Mouse (Mus musculus) frontal cortex, postnatal 10 days (tissue): ENCODE measurements at regions not wholly inside any gene's neighbourhood (a gene's known extent, or its start where the extent isn't known, plus 50 kb on each side); places are given as distances from the start of the nearest gene placed in this dataset.
A peak's percentile ranks its signal among the peaks of the same experiment; 100 is the strongest.

Source experiments
- DNase-seq, 2 experiments: peaks; one replicate each; pipeline ENCODE4 v3.0.0; 2022; ENCODE audit warnings: low spot score in 2 of 2, mixed read lengths in 1 of 2

- no peak for DNase-seq
These were observed 160.1 kb upstream of the Cttnbp2 start for GRCm38 (mm10) chr6:18674584-18675250.

- no peak for DNase-seq
These were observed 162.5 kb upstream of the Cttnbp2 start for GRCm38 (mm10) chr6:18677131-18677530.

GRCm38 (mm10) chr6:18680712-18681111, 166.1 kb upstream of the Cttnbp2 start:
- no peak for DNase-seq

- DNase-seq, result no peak
These were observed 166.3 kb upstream of the Lsm8 start for GRCm38 (mm10) chr6:18682043-18682442.

GRCm38 (mm10) chr6:18688652-18689348, 159.6 kb upstream of the Lsm8 start:
- DNase-seq, result no peak

GRCm38 (mm10) chr6:18697536-18697935, 150.8 kb upstream of the Lsm8 start:
- DNase-seq, result no peak

GRCm38 (mm10) chr6:18698989-18699728, 149.2 kb upstream of the Lsm8 start:
- DNase-seq, result no peak

GRCm38 (mm10) chr6:18699729-18700386, 148.5 kb upstream of the Lsm8 start:
- no peak for DNase-seq

- no peak for DNase-seq
These were observed 137.6 kb upstream of the Lsm8 start for GRCm38 (mm10) chr6:18710763-18711162.

GRCm38 (mm10) chr6:18748859-18749258, 99.5 kb upstream of the Lsm8 start:
- DNase-seq, result peak; percentile 7 to 9

GRCm38 (mm10) chr6:18764536-18764935, 83.8 kb upstream of the Lsm8 start:
- no peak for DNase-seq

GRCm38 (mm10) chr6:18795390-18795789, 53.0 kb upstream of the Lsm8 start:
- no peak for DNase-seq

- DNase-seq, result no peak
These were observed 52.5 kb upstream of the Lsm8 start for GRCm38 (mm10) chr6:18795847-18796246.

GRCm38 (mm10) chr6:18796540-18796939, 51.8 kb upstream of the Lsm8 start:
- DNase-seq, result no peak
